Mouse (Mus musculus) MN1 (cell line): ENCODE data around the gene Six5.

Experiments used
- DNase-seq: peaks from one replicate; pipeline ENCODE4 v3.0.0-alpha.2; 2016; ENCODE audit warnings: low spot score

Six5 gene

DNA sequence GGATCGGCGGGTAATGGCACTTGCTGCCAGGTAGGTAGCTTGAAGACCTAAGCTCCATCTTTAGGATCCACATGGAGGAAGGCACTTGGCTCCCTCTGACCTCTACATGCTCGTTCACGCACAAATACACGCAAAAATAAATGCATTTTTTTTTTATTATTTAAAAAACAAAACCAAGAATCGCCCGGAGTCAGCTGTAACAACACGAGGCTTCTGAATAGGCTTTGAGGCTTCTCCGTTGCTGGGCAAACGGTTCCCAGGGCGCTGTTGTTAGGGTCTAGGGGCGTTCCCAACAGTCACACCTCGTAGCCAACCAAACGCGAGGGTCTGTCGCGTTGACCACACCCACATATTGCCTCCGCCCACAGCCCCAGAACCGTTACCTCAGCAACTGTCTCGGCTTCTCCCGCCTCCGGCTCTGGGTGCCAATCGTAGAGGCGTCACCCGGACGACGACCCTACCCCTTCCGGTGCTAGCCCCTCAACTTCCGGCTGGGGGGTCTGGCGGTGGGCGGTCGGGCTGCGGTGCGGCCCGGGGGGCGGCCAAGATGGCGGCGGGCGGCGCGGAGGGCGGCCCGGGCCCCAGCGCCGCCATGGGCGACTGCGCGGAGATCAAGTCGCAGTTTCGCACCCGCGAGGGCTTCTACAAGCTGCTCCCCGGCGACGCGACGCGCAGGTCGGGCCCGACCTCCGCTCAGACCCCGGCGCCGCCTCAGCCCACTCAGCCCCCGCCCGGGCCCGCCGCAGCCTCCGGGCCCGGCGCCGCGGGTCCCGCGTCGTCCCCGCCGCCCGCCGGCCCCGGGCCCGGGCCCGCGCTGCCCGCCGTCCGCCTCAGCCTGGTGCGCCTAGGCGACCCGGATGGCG lies 18.4 kb upstream of the Six5 start, which contains the start of gene Dmwd:
Dmwd (plus strand) TSS at position 505 of the 863 bp plus-strand sequence.
- peak; percentile 96 for DNase-seq

DNA sequence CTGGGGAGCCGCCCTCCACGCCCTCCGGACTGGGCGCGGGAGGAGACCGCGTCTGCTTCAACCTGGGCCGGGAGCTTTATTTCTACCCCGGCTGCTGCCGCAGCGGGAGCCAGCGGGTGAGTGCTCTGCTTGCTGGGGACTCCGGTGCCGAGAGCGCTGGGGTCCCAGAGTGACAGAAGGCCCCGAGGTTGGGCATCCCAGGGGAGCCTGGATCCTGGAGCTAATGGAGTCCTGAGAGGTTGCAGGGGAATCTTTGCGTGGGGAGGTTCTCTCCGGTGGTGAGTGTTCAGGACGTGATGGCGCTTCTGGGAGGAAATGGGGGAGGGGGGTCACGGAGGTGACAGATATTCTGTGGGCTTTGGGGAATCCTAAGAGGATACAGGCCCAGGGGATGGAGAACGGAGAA lies 17.8 kb upstream of the Six5 start:
- DNase-seq = peak; percentile 50

- DNase-seq = no peak
Measured at GRCm38 (mm10) chr7:19077761-19078160, 16.6 kb upstream of the Six5 start.

DNA sequence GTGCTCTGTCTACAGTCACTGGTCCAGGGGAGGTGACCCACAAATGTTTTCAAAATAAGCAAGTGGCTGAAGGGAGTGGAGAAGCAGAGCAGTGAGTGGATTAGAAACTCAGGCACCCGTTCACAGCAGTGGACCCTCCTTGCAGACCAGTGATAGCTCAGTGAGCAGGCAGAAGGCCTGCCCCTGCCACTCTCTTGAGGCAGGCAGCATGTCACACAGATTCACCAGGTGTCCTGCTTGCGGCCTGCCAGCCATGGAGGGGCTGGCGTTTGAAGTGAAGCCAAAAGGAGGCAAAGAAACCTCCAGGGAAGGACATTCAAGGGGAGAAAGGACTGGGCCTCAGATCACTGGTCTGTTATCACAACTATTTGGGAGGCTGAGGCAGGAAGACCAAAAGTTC lies 15.7 kb upstream of the Six5 start:
- no peak for DNase-seq

- no peak for DNase-seq
Measured at GRCm38 (mm10) chr7:19080451-19080950, 13.9 kb upstream of the Six5 start.

DNA sequence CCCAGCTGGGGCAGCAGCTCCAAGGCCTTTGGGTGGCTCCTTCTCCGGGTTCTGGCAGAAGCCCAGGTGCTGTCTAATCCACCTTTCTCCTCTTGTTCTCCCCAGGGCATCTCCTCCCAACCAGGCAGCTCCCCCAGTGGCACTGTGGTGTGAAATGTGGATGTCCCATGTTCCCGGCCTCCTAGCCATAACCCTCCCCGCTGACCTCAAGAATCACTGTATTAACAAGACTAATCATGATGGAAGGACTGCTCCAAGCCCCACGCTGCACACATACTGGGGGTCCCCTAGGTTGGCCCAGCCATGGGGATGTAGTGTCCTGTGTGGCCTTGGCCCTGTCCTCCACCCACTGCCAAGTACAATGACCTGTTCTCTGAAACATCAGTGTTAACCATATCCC lies 12.2 kb upstream of the Six5 start:
- no peak for DNase-seq

GRCm38 (mm10) chr7:19083096-19083495 lies 11.3 kb upstream of the Six5 start:
- no peak for DNase-seq

- DNase-seq = peak; percentile 29
Measured at GRCm38 (mm10) chr7:19083701-19084100, 10.7 kb upstream of the Six5 start, which contains the start of gene Dmpk. Gene Dmpk, plus strand, starts transcription at chr7:19083849.

- DNase-seq = peak; percentile 22
Measured at GRCm38 (mm10) chr7:19084277-19084771, 10.1 kb upstream of the Six5 start.

GRCm38 (mm10) chr7:19084921-19085473 lies 9.4 kb upstream of the Six5 start:
- DNase-seq = no peak

DNA sequence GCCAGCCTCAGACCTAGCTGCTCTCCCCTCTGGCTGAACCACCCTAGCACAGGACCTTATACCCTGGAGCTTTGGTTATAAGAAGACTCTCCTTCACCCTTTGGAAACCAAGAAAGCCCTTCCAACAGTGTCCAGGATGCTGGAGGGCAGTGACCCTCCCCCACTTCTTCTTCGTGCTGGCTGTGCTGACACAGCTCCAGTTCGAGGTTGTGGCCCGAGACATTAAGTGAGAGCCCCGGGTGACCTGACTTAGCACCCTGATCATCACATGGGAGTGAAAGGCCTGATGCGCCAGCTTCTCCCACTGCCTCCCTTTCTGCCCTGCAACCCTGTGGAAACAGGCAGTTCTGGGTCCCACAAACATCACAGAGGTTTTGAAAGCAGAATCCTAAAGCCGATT lies 8.9 kb upstream of the Six5 start:
- no peak for DNase-seq

DNA sequence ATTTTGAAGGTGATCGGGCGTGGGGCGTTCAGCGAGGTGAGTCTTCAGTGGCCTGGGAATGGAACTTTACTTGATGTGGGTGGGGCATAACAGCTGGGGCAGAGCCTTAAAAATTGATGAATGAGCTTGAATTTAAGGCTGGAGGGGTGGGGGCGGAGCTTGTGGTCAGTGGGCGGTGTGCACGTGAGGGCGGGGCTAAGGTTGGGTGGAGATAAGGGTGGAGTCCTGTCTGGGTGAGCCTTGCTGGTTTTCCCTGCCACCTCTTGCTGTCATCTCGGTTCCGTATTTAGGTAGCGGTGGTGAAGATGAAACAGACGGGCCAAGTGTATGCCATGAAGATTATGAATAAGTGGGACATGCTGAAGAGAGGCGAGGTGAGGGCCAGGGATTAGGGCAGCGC lies 8.4 kb upstream of the Six5 start:
- no peak for DNase-seq

DNA sequence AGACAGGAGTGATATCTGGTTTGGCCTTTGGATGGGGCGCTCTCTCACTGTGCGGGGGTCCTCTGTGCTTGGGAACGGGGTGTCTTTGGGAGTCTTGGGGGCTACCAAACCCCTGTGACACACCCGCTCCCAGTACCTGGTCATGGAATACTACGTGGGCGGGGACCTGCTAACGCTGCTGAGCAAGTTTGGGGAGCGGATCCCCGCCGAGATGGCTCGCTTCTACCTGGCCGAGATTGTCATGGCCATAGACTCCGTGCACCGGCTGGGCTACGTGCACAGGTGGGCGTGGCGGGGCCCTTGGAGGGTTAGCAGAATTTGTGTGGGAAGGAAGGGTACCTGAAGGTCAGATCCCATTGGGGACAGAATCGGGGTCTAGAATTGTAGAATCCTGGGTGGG lies 7.6 kb upstream of the Six5 start:
- no peak for DNase-seq

DNA sequence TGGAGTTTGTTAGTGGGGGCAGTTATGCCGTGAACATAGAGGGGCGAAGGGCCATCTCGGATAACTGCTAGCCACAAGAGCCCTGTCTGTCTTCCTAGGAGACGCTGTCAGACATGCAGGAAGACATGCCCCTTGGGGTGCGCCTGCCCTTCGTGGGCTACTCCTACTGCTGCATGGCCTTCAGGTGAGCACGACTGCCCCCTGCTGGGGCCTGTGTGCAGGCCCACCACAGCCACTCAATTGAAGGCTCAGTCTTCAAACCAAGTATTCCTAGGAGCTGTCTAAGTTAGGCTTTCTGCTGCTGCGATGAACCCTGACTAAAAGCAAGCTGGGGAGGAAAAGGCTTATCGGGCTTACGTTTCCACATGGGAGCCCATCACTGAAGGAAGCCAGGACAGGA lies 5.6 kb upstream of the Six5 start:
- DNase-seq = peak; percentile 53

DNA sequence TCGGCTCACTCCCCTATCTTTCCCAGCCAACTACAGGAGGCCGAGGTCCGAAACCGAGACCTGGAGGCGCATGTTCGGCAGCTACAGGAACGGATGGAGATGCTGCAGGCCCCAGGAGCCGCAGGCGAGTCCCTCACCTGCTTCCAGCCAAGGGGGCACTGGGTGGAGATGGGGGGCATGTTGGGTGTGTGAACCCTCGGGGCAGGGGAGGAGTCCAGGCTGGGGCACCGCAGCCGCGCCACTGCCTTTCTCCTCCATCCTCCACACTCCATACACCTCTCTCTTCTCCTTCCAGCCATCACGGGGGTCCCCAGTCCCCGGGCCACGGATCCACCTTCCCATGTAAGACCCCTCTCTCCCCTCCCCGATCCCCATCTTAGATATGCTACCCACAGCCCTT lies 2.5 kb upstream of the Six5 start:
- DNase-seq = no peak

- peak; percentile 46 for DNase-seq
Measured at GRCm38 (mm10) chr7:19092381-19093173, 1.8 kb upstream of the Six5 start.

GRCm38 (mm10) chr7:19093174-19093521 lies 1.2 kb upstream of the Six5 start:
- peak; percentile 84 for DNase-seq

DNA sequence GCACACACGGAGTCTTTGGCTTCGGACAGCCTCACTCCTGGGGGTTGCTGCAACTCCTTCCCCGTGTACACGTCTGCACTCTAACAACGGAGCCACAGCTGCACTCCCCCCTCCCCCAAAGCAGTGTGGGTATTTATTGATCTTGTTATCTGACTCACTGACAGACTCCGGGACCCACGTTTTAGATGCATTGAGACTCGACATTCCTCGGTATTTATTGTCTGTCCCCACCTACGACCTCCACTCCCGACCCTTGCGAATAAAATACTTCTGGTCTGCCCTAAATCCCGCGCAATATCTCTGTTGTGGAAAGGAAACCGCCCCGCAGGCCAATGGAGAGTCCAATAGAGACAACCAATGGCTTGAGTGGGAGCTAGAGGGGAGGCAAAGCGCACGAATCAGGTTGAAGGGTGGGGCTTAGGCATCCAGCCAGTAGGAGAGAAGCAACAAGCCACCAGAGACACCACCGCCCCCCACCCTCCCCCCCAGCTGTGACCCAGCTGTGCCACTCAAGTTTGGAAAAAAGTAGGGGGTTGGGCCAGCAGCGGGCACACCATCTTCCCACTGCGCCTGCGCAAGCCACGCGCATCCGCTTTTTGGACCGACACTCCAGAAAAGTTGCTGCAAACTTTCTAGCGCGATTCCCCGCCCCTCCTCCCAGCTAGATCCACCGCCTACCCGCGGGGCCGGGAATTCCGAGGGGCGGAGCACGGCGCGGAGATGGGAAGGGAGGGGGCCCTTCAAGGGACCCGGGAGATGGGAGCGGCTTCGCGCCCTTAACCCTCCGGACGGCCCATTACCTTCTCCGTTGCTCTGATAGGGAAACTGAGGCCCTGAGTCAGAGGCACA lies 633 bp upstream of the Six5 start:
- peak; percentile 91 for DNase-seq

DNA sequence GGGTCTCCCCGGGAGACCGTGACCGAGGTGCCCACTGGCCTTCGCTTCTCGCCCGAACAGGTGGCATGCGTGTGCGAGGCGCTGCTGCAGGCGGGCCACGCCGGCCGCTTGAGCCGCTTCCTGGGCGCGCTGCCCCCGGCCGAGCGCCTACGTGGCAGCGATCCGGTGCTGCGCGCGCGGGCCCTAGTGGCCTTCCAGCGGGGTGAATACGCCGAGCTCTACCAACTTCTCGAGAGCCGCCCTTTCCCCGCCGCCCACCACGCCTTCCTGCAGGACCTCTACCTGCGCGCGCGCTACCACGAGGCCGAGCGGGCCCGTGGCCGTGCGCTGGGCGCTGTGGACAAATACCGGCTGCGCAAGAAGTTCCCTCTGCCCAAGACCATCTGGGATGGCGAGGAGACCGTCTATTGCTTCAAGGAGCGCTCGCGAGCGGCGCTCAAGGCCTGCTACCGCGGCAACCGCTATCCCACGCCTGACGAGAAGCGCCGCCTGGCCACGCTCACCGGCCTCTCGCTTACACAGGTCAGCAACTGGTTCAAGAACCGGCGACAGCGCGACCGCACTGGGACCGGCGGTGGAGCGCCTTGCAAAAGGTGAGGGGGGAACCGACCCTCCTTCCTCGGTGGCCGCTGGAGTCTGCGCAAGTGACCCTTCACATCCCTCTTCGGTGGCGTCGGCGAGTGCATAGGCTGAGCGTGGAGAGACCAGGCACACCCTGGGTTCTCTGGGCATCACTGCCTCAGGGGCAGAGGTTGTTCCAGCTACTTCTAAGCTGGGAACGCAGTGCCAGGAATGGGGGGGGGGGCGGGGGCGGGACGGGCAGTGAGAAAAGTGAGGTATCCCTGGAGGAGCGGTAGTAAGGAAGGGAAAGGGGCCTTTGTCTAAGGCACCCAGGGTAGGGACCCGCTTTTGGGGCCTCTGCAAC lies 694 bp downstream of the Six5 start:
- peak; percentile 64 for DNase-seq

DNA sequence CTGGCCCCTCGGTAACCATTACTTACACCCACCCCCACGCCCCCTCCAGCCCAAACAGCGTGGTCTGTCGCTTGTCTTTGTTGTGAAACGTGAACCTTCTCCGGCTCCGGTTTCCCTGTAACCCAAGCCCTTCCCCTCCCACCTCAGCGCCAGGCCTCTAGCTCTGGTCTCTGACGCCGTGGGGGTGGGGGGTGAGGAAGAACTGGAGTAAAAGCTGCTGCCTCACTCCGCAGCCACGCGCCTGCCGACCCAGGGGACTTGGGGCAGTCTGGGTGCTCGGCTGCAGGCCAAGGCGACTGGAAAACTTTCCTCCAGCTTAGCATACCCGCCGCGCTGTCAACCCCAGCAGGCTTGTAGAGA lies 1.3 kb downstream of the Six5 start:
- peak; percentile 51 for DNase-seq
